Mouse (Mus musculus) CD4-positive, CD25-positive, alpha-beta regulatory T cell, adult 2 months (primary cell): ENCODE measurements around the gene Mdk.

Experiments used
- DNase-seq: peaks from one replicate; pipeline ENCODE4 v3.0.0-alpha.2; 2012; ENCODE audit warnings: low read depth, low spot score

Mdk gene

GRCm38 (mm10) chr2:91958701-91959457 is 26.8 kb upstream of the Mdk start:
- DNase-seq, result peak; percentile 74

GRCm38 (mm10) chr2:91958049-91958448 is 26.0 kb upstream of the Mdk start:
- no peak for DNase-seq

- peak; percentile 90 for DNase-seq
Measured at GRCm38 (mm10) chr2:91957096-91957495, 25.0 kb upstream of the Mdk start.

GRCm38 (mm10) chr2:91955875-91956274 is 23.8 kb upstream of the Mdk start:
- DNase-seq, result no peak

GRCm38 (mm10) chr2:91955121-91955591 is 23.1 kb upstream of the Mdk start:
- no peak for DNase-seq

- no peak for DNase-seq
Measured at GRCm38 (mm10) chr2:91953825-91954224, 21.7 kb upstream of the Mdk start.

- peak; percentile 82 for DNase-seq
Measured at GRCm38 (mm10) chr2:91950275-91951085, 18.4 kb upstream of the Mdk start.

GRCm38 (mm10) chr2:91949411-91950274 is 17.5 kb upstream of the Mdk start:
- peak; percentile 25 for DNase-seq

GRCm38 (mm10) chr2:91948792-91949241 is 16.7 kb upstream of the Mdk start:
- DNase-seq, result peak; percentile 36

GRCm38 (mm10) chr2:91948151-91948509 is 16.0 kb upstream of the Mdk start:
- no peak for DNase-seq

- DNase-seq, result peak; percentile 34
Measured at GRCm38 (mm10) chr2:91947397-91948150, 15.5 kb upstream of the Mdk start.

GRCm38 (mm10) chr2:91946836-91947235 is 14.7 kb upstream of the Mdk start:
- no peak for DNase-seq

GRCm38 (mm10) chr2:91945483-91945882 is 13.4 kb upstream of the Mdk start, which contains the start of gene Gm9821:
TSS of gene Gm9821 (plus strand) at chr2:91945703.
- no peak for DNase-seq

GRCm38 (mm10) chr2:91944170-91944950 is 12.3 kb upstream of the Mdk start:
- DNase-seq, result peak; percentile 91

- peak; percentile 46 for DNase-seq
Measured at GRCm38 (mm10) chr2:91942356-91942755, 10.3 kb upstream of the Mdk start.

GRCm38 (mm10) chr2:91939303-91939935 is 7.3 kb upstream of the Mdk start:
- DNase-seq, result no peak

- DNase-seq, result no peak
Measured at GRCm38 (mm10) chr2:91936154-91936553, 4.1 kb upstream of the Mdk start.

GRCm38 (mm10) chr2:91934826-91935525 is 2.9 kb upstream of the Mdk start:
- DNase-seq, result no peak

GRCm38 (mm10) chr2:91934016-91934415 is 1.9 kb upstream of the Mdk start:
- DNase-seq, result no peak
